Comparison of ENCODE assay signal across 11 mouse cellular contexts in genomic region chr13:73742944-73743343, GRCm38 (mm10). TPM values are rescaled to one million over a fixed set of nuclear protein-coding genes. Genes with fewer than 3 reads are reported as not detected.
A peak's percentile ranks its signal among the peaks of the same experiment; 100 is the strongest.
DNase-seq lines count a peak whose midpoint lies in the region; ATAC-seq lines count a peak whose summit lies in the region.
"Had no signal": no experiment of that assay in that cellular context is flagged by ENCODE, and none has a peak within 500 bp of the region (broad histone marks: within the 10 kb centered on the region; RNA-seq: fewer than 3 reads in every experiment).

No protein-coding gene starts in this region.

- no peak overlapping the region for H3K4me3 ChIP-seq in neural tube, embryonic 12.5 days
- H3K4me3 ChIP-seq in neural tube, embryonic 15.5 days (replicated peaks) = no peak overlapping the region
- H3K4me3 ChIP-seq in hindbrain, embryonic 13.5 days = no peak overlapping the region
- H3K4me3 ChIP-seq in neural tube, embryonic 13.5 days = no peak overlapping the region

- intact Hi-C loops in gastrocnemius, postnatal 14 days (cut with DNase I; ENCODE audit: low total_unique reads) = no loop called here

- H3K9me3 ChIP-seq in neural tube, embryonic 12.5 days = no peaks in the 10 kb centered on the region
- no peaks in the 10 kb centered on the region for H3K9me3 ChIP-seq in neural tube, embryonic 15.5 days (replicated peaks)
- no peaks in the 10 kb centered on the region for H3K9me3 ChIP-seq in hindbrain, embryonic 13.5 days
- no peaks in the 10 kb centered on the region for H3K9me3 ChIP-seq in neural tube, embryonic 13.5 days

- peak; percentile 71 for ATAC-seq in neural tube, embryonic 12.5 days (ENCODE audit: low FRiP score, low read depth)
- ATAC-seq in neural tube, embryonic 15.5 days (ENCODE audit: low FRiP score) = no peak
- peak; percentile 65; the same call in 1 of the 2 replicates for ATAC-seq in hindbrain, embryonic 13.5 days (ENCODE audit: low FRiP score)
- peak; percentile 73 for ATAC-seq in neural tube, embryonic 13.5 days (ENCODE audit: low read depth)
- no peak for ATAC-seq in erythroblast, adult 5-6 weeks (replicated peaks; ENCODE audit: low FRiP score, poor library complexity, severe bottlenecking)
- ATAC-seq: lung, postnatal 0 days had no signal

- H3K4me2 ChIP-seq in neural tube, embryonic 12.5 days (replicated peaks) = no peak overlapping the region
- H3K4me2 ChIP-seq in neural tube, embryonic 15.5 days = no peak overlapping the region
- H3K4me2 ChIP-seq in hindbrain, embryonic 13.5 days = no peak overlapping the region
- no peak overlapping the region for H3K4me2 ChIP-seq in neural tube, embryonic 13.5 days

- no peaks in the 10 kb centered on the region for H3K36me3 ChIP-seq in neural tube, embryonic 12.5 days
- H3K36me3 ChIP-seq in neural tube, embryonic 15.5 days = no peaks in the 10 kb centered on the region
- no peaks in the 10 kb centered on the region for H3K36me3 ChIP-seq in hindbrain, embryonic 13.5 days
- no peaks in the 10 kb centered on the region for H3K36me3 ChIP-seq in neural tube, embryonic 13.5 days

- no peaks in the 10 kb centered on the region for H3K27me3 ChIP-seq in neural tube, embryonic 12.5 days (replicated peaks)
- H3K27me3 ChIP-seq in neural tube, embryonic 15.5 days (replicated peaks) = no peaks in the 10 kb centered on the region
- no peaks in the 10 kb centered on the region for H3K27me3 ChIP-seq in hindbrain, embryonic 13.5 days
- no peaks in the 10 kb centered on the region for H3K27me3 ChIP-seq in neural tube, embryonic 13.5 days

- peaks cover 11% of the 10 kb centered on the region for H3K4me1 ChIP-seq in neural tube, embryonic 12.5 days
- H3K4me1 ChIP-seq in neural tube, embryonic 15.5 days = no peaks in the 10 kb centered on the region
- peaks cover 13% of the 10 kb centered on the region for H3K4me1 ChIP-seq in hindbrain, embryonic 13.5 days (replicated peaks)
- peaks cover 12% of the 10 kb centered on the region for H3K4me1 ChIP-seq in neural tube, embryonic 13.5 days (replicated peaks)

- DNase-seq in gastrocnemius, postnatal 14 days = no peak
- DNase-seq in cerebellum, adult 8-10 months = no peak
- DNase-seq: cerebellum, postnatal 36 days had no signal

- 44% methylated on average over 4 of the region's 4 CpGs for WGBS in neural tube, embryonic 12.5 days
- 37% methylated on average over 4 of the region's 4 CpGs for WGBS in neural tube, embryonic 15.5 days
- 41% methylated on average over 4 of the region's 4 CpGs for WGBS in hindbrain, embryonic 13.5 days
- WGBS in neural tube, embryonic 13.5 days = 30% methylated on average over 4 of the region's 4 CpGs

- H3K27ac ChIP-seq in neural tube, embryonic 12.5 days = no peak overlapping the region
- no peak overlapping the region for H3K27ac ChIP-seq in neural tube, embryonic 15.5 days (replicated peaks)
- no peak overlapping the region for H3K27ac ChIP-seq in hindbrain, embryonic 13.5 days
- H3K27ac ChIP-seq in neural tube, embryonic 13.5 days (replicated peaks) = no peak overlapping the region

- H3K9ac ChIP-seq in neural tube, embryonic 12.5 days = no peak overlapping the region
- H3K9ac ChIP-seq in neural tube, embryonic 15.5 days (replicated peaks) = no peak overlapping the region
- no peak overlapping the region for H3K9ac ChIP-seq in hindbrain, embryonic 13.5 days
- H3K9ac ChIP-seq in neural tube, embryonic 13.5 days = no peak overlapping the region

RNA-seq across cellular contexts. Expression of gene Slc12a7, which starts 10.1 kb away (rescaled TPM):
- polyA plus RNA-seq in neural tube, embryonic 12.5 days (2016; fragmentation: Nextera tagmentation; extraction: Ambion mirVana) = 31.3 and 32.6 TPM in 2 replicates
- polyA plus RNA-seq in neural tube, embryonic 15.5 days (2015; fragmentation: Nextera tagmentation; extraction: Ambion mirVana) = 7.4 and 10.2 TPM in 2 replicates
- polyA plus RNA-seq in hindbrain, embryonic 13.5 days (2015; fragmentation: Nextera tagmentation; extraction: Ambion mirVana) = 14.3 and 14.9 TPM in 2 replicates
- 13.4 and 13.6 TPM in 2 replicates for polyA plus RNA-seq in neural tube, embryonic 13.5 days (2015; fragmentation: Nextera tagmentation; extraction: Ambion mirVana)
- 1 to 10 TPM; 4.5 to 5.2 TPM for total RNA-seq in gastrocnemius, postnatal 14 days (2021)
- total RNA-seq in erythroblast, adult 5-6 weeks (2015; ENCODE audit: low replicate concordance) = 0.58 and 8.4 TPM in 2 replicates
- 0.43 and 0.56 TPM in 2 replicates for total RNA-seq in erythroblast, adult 5-6 weeks (2017; ENCODE audit: low replicate concordance)

RNA-seq across cellular contexts. Expression of gene Slc6a19, which starts 38.3 kb away (rescaled TPM):
- polyA plus RNA-seq in neural tube, embryonic 12.5 days (2016; fragmentation: Nextera tagmentation; extraction: Ambion mirVana) = 0.23 TPM in 2 replicates
- 0.36 and 0.40 TPM in 2 replicates for polyA plus RNA-seq in neural tube, embryonic 15.5 days (2015; fragmentation: Nextera tagmentation; extraction: Ambion mirVana)
- polyA plus RNA-seq in hindbrain, embryonic 13.5 days (2015; fragmentation: Nextera tagmentation; extraction: Ambion mirVana) = 0.18 and 0.29 TPM in 2 replicates
- polyA plus RNA-seq in neural tube, embryonic 13.5 days (2015; fragmentation: Nextera tagmentation; extraction: Ambion mirVana) = 0.56 and 0.72 TPM in 2 replicates
- total RNA-seq in gastrocnemius, postnatal 14 days (2021) = under 1 TPM in 1 of 2 experiments, not detected in 1; 0.12 TPM
- not detected in 2 replicates for total RNA-seq in erythroblast, adult 5-6 weeks (2015; ENCODE audit: low replicate concordance)
- not detected in 2 replicates for total RNA-seq in erythroblast, adult 5-6 weeks (2017; ENCODE audit: low replicate concordance)
- total RNA-seq: heart, adult 8-10 months had no signal
- polyA plus RNA-seq: limb, embryonic 11.5 days; lung, postnatal 0 days had no signal

Comparison
In these comparisons a context has a peak if more than half of its experiments do, and no peak if none do; other contexts are left out.
1. ATAC-seq: peak in neural tube, embryonic 12.5 days (single experiment), hindbrain, embryonic 13.5 days (single experiment) and neural tube, embryonic 13.5 days (single experiment); none in neural tube, embryonic 15.5 days (single experiment) and erythroblast, adult 5-6 weeks (single experiment).